In the genomic region with DNA sequence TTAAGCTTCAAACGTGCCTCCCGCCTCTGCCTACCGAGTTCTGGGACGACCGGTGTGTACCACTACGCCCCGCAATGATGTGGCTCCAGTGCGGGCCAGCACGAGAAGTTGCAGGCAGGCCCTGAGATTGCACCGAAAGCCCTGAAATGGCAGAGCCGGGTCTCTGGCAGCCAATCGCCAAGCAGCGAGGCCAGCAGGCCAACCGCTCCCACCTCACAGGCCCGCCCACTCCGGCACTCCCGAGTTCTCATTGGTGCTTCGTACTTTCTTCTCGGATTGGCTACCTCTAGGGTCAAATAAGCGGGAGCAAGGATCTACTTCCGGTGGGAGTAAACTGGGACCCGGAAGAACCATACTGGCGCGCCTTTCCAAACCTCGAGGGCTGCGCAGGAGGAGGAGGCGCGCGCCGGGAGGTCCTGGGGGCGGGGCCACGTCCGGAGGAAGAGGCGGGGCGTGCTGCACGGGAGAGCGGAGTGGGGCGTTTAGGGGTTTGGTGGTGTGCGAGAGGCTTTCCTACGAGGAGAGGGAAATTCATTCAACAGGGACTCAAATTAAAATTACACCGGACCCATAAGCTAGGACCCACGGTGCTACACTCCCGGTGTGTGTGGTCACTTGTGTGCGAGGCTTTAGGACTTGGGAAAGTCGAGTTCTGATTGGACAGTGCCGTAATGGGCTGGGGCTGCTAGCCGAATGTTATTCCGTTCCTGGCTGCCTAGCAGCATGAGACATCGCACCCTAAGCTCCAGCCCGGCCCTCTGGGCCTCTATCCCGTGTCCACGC, we compare ENCODE assay signal across 8 mouse cellular contexts. TPM values are rescaled to one million over a fixed set of nuclear protein-coding genes. Genes with fewer than 3 reads are reported as not detected.
A peak's percentile ranks its signal among the peaks of the same experiment; 100 is the strongest.
DNase-seq lines count a peak whose midpoint lies in the region; ATAC-seq and TF ChIP-seq lines count a peak whose summit lies in the region.

A gene (plus strand): TSS at position 440 of the 783 bp plus-strand sequence.

- H3K4me2 ChIP-seq in forebrain, embryonic 15.5 days (replicated peaks), result peak within 1 kb of the TSS; percentile 97

- intact Hi-C loops in heart, postnatal 25 days (cut with DNase I), result no loop called here

- peak within 1 kb of the TSS; percentile 76 to 80 for H3K4me3 ChIP-seq in ES-E14 (ENCODE audit: insufficient read depth in 1 of 2, low read depth in 1 of 2, low read length in 2 of 2, poor library complexity in 1 of 2, severe bottlenecking in 1 of 2)
- peak within 1 kb of the TSS; percentile 52 for H3K4me3 ChIP-seq in forebrain, embryonic 15.5 days
- H3K4me3 ChIP-seq in lung, adult 2 months (replicated peaks; ENCODE audit: extremely low read depth, low read depth, low read length), result peak within 1 kb of the TSS; percentile 86

- no peak for TF ChIP-seq CTCF in lung, adult 2 months (IDR thresholded peaks at IDR 0.05; ENCODE audit: insufficient read depth, low read length)

- peak; percentile 96 for DNase-seq in ES-E14 (ENCODE audit: low read depth, low spot score)
- DNase-seq in cerebellum, adult 11-12 months, result peak; percentile 98
- DNase-seq in heart, postnatal 25 days (ENCODE audit: low spot score), result peak; percentile 99
- DNase-seq in layer of hippocampus, adult 18-20 months (ENCODE audit: low spot score in 2 of 2), result peak; percentile 99
- DNase-seq in lung, adult 2 months, result peak; percentile 96
- peak; percentile 97 to 99 for DNase-seq in thymus, adult 18-20 months

- no peaks in the 10 kb centered on the region for H3K27me3 ChIP-seq in forebrain, embryonic 15.5 days

- H3K9me3 ChIP-seq in ES-E14 (ENCODE audit: control insufficient read depth, insufficient read depth, low read depth, low read length), result no peaks in the 10 kb centered on the region
- no peaks in the 10 kb centered on the region for H3K9me3 ChIP-seq in forebrain, embryonic 15.5 days

- in situ Hi-C loops in ES-E14 (cut with MboI; ENCODE audit: low sequenced_read_pairs in 2 of 2, unreplicated experiment in 2 of 2), result no loop called here

- ATAC-seq in forebrain, embryonic 15.5 days (replicated peaks), result peak; percentile 99
- ATAC-seq in neutrophil, adult 5-6 weeks (ENCODE audit: extremely low read depth, insufficient number of reproducible peaks, low FRiP score, poor library complexity, severe bottlenecking), result peak; percentile 92

- H3K36me3 ChIP-seq in ES-E14 (ENCODE audit: control insufficient read depth, insufficient read depth, low read length, poor library complexity, severe bottlenecking), result peaks cover 25% of the 10 kb centered on the region
- peaks cover 42% of the 10 kb centered on the region for H3K36me3 ChIP-seq in forebrain, embryonic 15.5 days

- under 1% methylated on average over 52 of the region's 52 CpGs for whole genome bisulfite sequencing in forebrain, embryonic 15.5 days
- under 1% methylated on average over 52 of the region's 52 CpGs for WGBS in lung, adult 2 months

- H3K27ac ChIP-seq in ES-E14 (ENCODE audit: insufficient read depth, low read depth, low read length, poor library complexity, severe bottlenecking), result peak within 1 kb of the TSS; percentile 69
- H3K27ac ChIP-seq in forebrain, embryonic 15.5 days (replicated peaks), result peak within 1 kb of the TSS; percentile 93

- peak; percentile 89; the same call in 1 of the 2 replicates for TF ChIP-seq POLR2A in lung, adult 2 months (IDR thresholded peaks at IDR 0.05; ENCODE audit: borderline replicate concordance, extremely low read depth, low read depth, low read length)

- H3K4me1 ChIP-seq in ES-E14 (ENCODE audit: control insufficient read depth in 2 of 2, insufficient read depth in 2 of 2, low read length in 2 of 2, poor library complexity in 1 of 2), result no peaks in the 10 kb centered on the region
- peaks cover 16% of the 10 kb centered on the region for H3K4me1 ChIP-seq in forebrain, embryonic 15.5 days
- peaks cover 3% of the 10 kb centered on the region for H3K4me1 ChIP-seq in lung, adult 2 months (ENCODE audit: control insufficient read depth, insufficient read depth, low read length)

- H3K9ac ChIP-seq in ES-E14 (ENCODE audit: insufficient read depth, low read depth, low read length, poor library complexity, severe bottlenecking), result peak within 1 kb of the TSS; percentile 86
- peak within 1 kb of the TSS; percentile 78 for H3K9ac ChIP-seq in forebrain, embryonic 15.5 days (replicated peaks)

TF ChIP-seq in ES-E14, 5 proteins besides CTCF, POLR2A, EP300 and RAD21:
- no peak for TF ChIP-seq MAFK (IDR thresholded peaks at IDR 0.05; ENCODE audit: insufficient read depth, low read depth, low read length)
- TF ChIP-seq ZC3H11A (IDR thresholded peaks at IDR 0.05; ENCODE audit: borderline replicate concordance, low read depth, low read length), result no peak
- TF ChIP-seq ZNF384 (IDR thresholded peaks at IDR 0.05; ENCODE audit: low read depth, low read length), result no peak
- TF ChIP-seq CHD2 (IDR thresholded peaks at IDR 0.05; ENCODE audit: low read depth, low read length), result 0 out of 2 replicates have a peak, but pooled peaks have one; percentile 65
- peak; percentile 69; the same call in 1 of the 2 replicates for TF ChIP-seq HCFC1 (IDR thresholded peaks at IDR 0.05; ENCODE audit: borderline replicate concordance, insufficient read depth, low read length)

RNA-seq across cellular contexts. Expression of the gene that starts here (rescaled TPM):
- total RNA-seq in ES-E14 (2012; rRNA removed), result 11.9 and 13.0 TPM in 2 replicates
- polyA plus RNA-seq in forebrain, embryonic 15.5 days (2015; fragmentation: Nextera tagmentation; extraction: Ambion mirVana), result 11.6 and 11.8 TPM in 2 replicates
- 1 to 10 TPM; 4.4 to 4.8 TPM for total RNA-seq in heart, postnatal 25 days (2021)
- total RNA-seq in layer of hippocampus, adult 18-20 months (2021), result 1 to 10 TPM; 6.8 to 7.9 TPM
- 18.9 and 23.9 TPM in 2 replicates for polyA plus RNA-seq in lung, adult 2 months (2012; rRNA removed)
- total RNA-seq in neutrophil, adult 5-6 weeks (2017), result 6.0 and 9.5 TPM in 2 replicates

Comparison
In these comparisons a context has a peak if more than half of its experiments do, and no peak if none do; other contexts are left out.
1. Peak in every context shown above with its lines: DNase-seq, ATAC-seq, H3K4me3 ChIP-seq and H3K27ac ChIP-seq.